Mouse (Mus musculus): ENCODE results near the gene Pitx3.

DNA sequence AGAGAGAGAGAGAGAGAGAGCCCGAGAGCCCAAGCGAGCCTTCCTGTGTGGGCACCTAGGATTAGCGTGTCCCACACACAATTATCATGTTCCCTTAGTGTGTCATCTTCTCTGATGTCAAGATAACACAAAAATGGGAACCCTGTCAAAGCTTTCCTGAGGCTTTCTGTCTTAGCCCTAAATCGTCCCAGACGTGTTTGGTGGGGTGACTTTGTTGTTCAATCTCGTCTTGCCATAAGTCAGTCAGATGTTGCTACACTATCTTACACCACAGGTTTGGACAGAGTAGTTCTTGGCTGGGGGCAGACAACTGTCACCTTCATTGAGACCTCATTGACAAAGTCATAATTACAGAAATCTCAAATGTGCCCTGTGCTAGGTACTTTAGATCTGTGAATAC lies 15.5 kb downstream of the Pitx3 start:
- TF ChIP-seq CTCF (IDR thresholded peaks at IDR 0.05; ENCODE audit: extremely low read depth, insufficient read depth, insufficient read length, insufficient replicate concordance), result no peak
- no peak for TF ChIP-seq POLR2A (IDR thresholded peaks at IDR 0.05; ENCODE audit: low read depth, low read length)
